Mouse (Mus musculus) ovary, postnatal 36 days (tissue): ENCODE results near the gene Eif4g1.

Experiments
- DNase-seq: peaks from one replicate; pipeline ENCODE4 v3.0.0; 2022; ENCODE audit warnings: low spot score, mixed read lengths

The Eif4g1 gene

DNA sequence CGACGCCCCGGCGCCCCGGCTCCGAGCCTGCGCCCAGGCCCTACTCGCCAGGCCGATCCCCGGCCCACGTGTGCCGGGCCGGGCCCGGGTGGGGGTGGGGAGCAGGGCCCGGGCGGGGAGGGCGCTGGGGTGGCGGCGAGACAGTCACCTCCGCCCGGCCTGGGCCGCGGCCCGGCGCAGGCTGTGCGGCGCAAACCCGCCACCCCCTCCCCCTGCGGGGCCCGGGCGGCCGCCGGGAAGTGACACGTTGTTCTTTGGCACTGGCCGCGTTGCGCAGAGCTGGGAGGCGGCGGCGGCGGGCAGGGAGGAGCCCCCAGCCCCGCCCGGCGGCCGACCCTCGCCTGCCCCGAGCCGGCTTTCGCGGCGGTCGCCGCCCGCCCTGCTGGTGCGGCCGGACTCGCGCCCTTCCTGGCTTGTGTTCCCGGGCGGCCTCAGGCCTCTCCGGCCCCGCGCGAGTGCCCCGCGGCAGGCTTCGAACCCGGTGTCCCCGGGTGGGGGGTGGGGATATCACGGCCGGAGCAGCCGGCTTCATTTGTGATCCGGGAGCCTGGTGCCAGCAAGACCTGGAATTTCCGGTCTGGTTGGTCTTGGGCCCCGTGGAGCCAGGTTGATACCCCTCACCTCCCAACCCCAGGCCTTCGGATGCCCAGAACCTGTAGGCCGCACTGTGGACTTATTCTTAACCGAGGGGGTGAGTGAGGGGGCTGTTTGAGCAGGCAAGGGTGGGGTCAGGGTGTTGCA lies 5.0 kb downstream of the Eif4g1 start:
- DNase-seq: peak; percentile 66

DNA sequence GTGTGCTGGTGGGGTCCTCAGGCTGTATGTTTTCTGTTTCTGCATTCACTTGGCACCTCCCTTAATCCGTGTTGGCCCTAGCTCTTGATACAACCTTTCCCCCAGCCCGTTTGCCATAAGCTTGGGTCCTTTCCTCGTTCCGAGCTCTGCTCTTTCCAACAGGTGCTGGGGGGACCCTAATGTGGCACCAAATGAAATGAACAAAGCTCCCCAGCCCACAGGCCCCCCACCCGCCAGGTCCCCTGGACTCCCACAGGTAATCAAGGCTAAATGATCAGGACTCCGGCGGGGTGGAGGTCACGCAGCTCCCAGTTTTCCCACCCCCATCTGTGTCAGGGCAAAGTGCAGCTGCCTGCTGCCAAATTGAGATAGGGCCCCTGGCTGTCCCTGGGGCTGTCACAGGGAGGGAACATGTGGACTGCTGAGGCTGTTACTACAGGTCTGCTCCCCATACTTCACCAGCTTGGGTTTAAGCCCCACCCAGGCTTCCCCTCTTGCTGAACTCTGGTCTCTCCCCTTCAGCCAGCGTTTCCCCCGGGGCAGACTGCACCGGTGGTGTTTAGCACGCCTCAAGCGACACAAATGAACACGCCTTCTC lies 5.7 kb downstream of the Eif4g1 start:
- DNase-seq: peak; percentile 41

DNA sequence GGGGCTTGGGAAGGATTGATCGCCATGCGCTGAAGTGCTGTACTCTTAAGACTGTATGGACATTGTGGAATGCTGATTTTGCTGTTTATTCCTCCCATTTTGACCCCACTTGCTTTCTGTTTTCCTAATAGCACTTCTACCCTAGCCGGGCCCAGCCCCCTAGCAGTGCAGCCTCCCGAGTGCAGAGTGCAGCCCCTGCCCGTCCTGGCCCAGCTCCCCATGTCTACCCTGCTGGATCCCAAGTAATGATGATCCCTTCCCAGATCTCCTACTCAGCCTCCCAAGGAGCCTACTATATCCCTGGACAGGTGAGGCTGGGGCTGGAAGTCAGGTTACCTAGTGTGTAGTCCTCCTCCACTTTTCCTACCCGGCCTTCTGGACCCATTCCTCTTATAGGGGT lies 7.1 kb downstream of the Eif4g1 start:
- DNase-seq: no peak

DNA sequence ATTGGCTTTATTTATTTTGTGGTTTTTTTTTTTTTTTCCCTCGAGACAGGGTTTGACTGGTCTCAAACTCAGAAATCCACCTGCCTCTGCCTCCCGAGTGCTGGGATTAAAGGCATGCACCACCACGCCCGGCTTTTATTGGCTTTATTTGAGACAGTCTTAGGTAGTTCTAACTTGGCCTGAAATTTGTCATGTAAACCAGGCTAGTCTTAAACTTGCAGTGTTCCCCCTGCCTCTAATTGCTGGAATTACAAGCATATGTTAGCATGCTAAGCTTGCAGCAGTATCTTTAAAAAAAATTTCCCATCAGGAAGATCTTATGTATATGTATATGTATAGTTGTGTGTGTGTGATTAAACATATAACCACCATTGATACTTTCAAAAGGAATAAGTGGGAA lies 8.6 kb downstream of the Eif4g1 start:
- no peak for DNase-seq

DNA sequence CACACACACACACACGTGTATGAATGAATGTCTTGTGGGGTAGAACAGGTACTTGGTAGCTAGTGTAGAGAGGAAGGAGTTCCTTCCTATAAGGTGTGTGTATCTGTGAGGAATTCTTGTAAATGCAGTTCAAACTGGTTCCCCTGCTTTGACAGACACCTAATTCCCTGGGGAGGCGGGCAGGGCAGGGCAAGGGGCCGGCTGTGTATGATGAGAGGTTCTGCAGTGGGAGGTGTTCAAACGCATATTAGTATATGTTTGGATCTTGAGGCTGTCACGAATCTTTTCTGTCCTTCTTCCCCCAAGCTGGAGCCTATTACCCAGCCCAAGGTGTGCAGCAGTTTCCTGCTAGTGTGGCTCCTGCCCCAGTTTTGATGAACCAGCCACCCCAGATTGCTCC lies 9.3 kb downstream of the Eif4g1 start:
- no peak for DNase-seq

DNA sequence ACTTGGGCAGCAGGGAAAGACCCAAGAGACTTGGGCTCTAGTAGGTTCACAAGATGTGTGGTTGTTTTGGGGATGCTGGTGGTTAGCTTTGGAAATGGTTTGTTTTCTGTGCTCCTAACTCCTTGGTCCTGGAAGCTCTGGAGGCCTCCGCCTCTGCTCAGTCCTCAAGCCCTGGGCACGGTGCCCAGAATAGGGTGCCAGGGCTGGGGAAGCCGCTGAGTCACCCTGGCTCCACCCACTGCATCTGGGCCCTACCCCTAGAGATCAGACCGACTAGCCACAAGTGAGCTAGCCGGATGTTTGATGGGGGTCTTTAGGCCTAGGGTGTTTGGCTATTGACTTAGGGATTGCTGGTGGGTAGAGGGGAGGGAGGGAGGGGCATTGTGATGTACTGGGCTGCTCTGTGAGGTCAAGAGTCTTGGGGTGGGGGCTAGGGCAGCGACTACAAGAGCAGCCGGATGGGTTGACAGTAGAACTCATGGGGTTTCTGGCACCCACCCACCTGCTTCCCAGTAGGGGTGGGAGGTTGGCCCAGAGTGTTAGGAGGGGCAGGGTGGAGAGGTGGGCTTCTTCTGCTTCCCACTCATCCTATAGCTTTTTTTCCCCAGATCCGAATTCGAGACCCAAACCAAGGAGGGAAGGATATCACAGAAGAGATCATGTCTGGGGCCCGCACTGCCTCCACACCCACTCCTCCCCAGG lies 10.0 kb downstream of the Eif4g1 start:
- peak; percentile 86 for DNase-seq

DNA sequence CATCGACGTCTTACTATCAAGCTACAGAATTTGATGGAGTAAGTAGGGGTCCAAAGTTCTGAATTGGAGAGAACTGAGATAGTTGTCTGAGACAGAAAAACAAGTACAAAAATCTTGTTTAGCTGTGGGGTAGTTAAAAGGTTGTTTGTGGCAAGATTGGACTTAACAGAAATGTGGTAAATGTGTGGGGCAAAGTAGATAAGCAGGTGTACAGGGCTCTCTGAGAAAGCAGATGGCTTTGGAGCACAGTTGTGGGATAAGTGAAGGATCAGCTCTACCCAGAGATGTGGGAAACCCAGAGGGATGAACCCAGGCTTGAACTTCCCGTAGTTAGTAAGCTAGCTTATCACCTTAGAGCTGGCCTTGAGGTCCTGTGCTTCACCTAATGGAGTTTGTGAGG lies 22.7 kb downstream of the Eif4g1 start:
- DNase-seq: no peak

DNA sequence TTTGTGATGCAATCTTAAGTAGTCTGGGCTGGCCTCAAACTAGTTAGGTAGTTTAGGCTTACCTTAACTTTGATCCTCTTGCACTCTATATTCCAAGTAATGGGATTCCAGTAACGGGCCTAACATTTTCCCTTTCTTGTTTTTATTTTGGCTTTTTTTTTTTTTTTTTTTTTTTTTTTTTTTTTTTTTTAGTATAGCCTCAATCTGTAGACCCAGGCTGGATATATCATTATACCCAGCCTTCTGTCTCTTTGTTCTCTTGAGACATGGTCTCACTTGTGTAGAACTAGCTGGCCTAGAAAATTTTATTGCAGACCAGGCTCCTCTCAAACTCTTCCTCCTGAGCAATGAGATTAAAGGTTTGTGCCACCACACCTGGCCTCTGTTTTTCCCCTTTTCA lies 23.5 kb downstream of the Eif4g1 start:
- no peak for DNase-seq

DNA sequence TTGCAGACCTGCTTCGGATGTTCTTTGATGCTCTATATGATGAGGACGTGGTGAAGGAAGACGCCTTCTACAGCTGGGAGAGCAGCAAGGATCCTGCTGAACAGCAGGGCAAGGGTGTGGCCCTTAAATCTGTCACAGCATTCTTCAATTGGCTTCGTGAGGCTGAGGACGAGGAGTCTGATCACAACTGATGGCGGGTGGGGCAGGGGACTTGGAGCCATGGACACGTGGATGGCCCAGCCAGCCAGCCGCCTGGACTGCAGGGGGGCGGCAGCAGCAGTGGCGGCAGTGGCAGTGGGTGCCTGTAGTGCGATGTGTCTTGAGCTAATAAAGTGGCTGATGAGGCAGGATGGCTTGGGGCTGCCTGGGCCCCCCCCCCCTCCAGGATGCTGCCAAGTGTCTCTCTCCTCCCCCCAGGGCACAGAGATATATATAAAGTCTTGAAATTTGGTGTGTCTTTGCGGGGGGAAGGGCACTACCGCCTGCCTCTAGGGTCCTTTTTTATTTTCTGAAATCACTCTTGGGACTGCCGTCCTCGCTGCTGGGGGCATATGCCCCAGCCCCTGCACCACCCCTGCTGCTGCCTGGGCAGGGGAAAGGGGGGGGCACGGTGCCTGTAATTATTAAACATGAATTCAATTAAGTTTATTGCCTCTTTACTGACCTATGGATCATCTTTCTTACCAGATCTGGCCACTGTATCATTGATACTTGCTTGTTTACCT lies 24.3 kb downstream of the Eif4g1 start:
- DNase-seq: no peak

DNA sequence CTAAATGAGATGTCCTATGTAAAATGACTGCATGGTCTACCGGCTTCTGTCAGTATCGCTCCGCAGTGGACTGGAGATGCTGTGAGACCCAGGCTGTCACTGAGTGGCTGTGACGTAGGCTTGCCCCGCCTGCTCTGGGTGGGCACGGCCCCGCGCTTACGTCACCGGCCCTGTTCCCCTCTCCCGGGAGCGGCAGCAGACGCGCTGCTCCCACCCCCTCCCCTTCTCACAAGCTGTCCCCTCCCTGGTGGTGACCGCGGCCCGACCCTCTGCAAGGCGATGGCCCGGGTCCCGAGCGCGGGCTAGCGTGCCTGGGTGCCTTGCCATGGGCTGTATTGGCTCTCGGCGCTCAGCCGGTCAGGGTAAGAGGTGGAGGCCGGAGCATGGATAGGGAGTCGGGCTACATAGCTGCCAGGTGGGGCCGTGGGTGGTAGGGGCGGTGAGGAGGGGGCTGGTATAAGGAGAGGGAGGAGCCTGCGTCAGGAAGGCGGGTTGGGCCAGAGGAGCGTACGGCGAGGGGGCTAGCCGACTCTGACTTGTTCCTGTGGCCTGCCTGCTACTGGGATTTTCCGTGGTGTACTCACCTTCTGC lies 25.1 kb downstream of the Eif4g1 start, which contains the start of gene Fam131a:
TSS of gene Fam131a (plus strand) at position 131 of the 591 bp plus-strand sequence.
- DNase-seq: peak; percentile 86

DNA sequence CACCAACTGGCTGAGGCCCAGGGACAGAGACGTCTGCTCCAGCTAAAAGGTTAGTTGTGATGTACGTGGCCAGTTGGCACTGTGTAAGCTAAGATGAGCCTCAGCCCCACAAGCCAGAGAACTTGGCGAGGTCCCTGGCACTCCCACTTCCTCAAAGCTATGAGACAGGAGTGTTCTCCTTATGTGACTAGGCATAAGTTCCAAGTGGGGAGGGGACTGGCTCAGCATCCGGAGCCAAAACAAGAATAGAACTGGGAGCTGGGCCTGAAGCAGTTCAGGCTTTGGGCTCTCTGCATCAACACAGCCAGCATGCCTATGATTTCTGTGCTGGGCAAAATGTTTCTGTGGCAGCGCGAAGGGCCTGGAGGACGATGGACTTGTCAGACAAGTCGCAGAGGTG lies 26.7 kb downstream of the Eif4g1 start:
- DNase-seq: no peak

DNA sequence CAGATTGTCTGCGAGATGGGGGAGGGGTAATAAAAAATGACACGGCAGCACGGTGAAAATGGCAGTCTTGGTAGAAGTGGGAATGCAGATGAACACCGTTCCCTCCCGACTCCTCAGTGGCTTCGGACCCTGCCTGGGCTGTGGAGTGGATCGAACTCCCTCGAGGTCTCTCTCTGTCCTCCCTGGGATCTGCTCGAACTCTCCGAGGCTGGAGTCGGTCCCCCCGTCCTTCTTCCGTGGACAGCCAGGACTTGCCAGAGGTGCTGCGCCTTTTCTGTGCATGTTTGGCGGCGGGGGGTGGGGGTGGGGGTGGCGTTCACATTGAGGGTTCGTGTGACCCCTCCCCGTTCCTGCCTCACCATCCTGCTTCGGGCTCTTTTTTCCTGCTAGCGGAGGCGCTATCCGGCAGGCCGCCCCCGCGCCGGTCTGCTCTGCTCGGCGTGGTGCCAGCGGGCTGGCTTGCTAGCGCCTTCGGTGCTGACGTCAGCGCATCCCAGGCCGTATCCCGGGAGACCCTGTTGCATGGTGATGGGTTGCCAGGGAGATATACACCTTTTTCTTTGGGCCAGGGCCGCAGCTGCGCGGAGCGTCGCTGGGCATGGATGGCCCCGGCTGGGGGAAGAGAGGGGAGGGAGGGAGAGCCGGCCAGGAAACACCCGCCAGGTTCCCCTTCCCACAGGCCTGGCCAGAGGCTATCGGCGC lies 27.7 kb downstream of the Eif4g1 start:
- DNase-seq: peak; percentile 83

DNA sequence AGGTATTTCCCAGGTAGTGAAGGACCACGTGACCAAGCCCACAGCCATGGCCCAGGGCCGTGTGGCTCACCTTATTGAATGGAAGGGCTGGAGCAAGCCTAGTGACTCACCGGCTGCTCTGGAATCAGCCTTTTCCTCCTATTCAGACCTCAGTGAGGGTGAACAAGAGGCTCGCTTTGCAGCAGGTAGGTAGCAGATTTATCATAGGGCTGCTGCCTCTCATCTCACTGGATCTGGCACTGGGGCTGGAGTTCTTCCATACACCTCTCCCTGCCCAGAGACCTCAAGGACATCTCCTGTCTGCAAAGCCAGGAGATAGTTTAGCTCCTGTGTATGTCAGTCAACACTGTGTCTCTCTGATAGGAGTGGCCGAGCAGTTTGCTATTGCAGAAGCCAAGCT lies 31.2 kb downstream of the Eif4g1 start:
- no peak for DNase-seq

DNA sequence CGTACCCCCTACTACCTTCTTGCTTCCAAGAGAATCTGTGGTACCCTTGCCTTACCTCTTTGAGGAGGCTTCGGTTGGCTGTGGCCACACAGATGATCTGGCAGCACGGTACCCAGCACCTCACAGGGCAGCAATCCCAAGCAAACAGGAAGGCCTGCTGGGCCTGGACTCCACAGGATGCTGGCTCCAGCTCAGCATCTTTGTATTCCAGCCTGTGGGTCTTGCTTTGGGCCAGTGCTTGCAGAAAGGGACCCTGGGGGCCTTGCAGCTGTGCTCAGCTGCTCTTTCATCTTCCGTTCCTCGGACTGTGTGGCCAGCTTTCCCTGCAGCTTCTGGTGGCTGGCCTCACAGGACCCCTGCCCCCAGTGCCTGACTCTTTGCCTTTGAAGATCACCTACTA lies 31.9 kb downstream of the Eif4g1 start:
- no peak for DNase-seq

DNA sequence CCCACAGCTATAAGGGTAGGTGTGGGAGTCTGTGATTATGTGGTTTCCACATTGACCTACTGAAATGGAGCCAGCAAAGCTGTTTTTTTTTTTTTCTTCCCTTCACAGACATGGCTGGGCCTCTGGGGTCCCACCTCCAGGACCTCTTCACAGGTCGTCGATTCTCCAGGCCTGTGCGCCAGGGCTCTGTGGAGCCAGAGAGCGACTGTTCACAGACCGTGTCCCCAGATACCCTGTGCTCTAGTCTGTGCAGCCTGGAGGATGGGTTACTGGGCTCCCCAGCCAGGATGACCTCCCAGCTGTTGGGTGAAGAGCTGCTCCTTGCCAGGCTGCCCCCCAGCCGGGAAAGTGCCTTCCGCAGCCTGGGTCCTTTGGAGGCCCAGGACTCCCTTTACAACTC lies 33.2 kb downstream of the Eif4g1 start:
- no peak for DNase-seq

DNA sequence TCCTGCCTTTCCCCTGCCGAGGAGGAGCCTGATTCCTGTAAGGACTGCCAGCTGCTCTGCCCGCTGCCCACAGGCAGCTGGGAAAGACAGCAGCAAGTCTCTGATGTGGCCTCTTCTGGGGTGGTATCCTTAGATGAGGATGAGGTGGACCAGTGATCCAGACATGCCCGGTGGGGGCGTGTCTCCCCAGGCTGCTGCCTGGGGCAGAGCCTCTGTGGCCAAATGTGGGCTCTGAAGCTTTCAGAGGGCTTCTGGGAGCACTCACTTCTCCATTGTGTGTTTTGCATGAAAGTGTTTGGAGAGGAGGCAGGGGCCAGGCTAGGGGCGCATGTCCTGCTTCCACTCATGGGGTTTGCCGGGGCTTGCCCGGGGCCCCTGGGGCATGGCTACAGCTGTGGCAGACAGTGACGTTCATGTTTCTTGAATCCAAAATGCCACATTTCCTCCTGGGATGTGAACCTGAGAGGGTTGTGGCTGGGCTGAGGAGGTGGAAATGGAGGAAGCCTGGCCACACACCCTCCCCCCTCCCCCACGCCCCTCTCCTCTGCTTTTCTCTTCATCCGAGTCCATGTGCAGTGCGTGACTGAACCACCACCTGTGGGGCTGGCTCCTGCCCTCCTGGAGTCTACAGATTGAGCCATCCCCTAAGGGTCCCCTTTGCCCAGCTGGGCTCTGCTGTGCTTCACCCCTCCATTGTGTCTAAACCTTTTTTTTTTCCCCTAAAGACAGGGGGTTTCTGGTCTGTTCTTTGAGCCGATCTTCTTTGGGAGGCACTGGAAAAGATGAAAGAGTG lies 33.8 kb downstream of the Eif4g1 start:
- DNase-seq: no peak

DNA sequence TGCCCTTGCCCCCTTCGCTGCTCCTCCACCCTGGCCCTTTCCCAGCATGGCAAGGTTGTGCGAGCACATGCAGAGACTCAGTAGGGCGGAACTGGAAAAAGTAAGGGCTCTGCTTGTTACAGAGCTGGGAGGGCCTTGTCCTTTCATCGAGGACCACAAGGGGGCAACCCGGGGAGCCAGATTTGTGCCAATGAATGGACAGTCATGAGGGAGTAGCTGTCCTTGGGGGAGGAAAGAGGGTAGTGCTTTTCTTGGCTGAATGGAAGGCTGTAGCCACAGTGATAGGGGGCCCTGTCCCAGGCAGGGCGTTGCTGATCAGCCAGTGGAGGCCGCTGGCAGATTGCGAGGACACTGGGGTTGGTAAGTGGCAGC lies 34.4 kb downstream of the Eif4g1 start:
- DNase-seq: peak; percentile 85

DNA sequence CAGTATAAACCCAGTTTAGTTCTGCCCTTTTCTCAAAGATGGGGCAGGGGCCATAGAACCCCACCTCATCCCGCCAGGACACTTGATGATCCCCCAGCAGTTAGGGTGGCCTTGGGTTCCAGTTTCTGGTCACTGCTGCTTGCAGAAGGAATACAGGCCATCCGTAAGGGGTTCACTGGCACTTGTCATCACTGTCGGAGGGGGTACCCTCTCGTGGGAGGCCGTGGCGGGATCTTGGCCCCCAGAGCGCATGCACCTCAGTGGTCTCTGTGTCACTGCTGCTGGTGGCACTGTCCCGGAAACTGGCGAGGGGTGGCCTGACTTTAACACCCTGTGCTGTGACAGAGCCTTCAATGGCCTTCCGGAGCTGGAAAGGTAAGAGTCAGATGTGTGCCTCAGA lies 35.0 kb downstream of the Eif4g1 start:
- no peak for DNase-seq

DNA sequence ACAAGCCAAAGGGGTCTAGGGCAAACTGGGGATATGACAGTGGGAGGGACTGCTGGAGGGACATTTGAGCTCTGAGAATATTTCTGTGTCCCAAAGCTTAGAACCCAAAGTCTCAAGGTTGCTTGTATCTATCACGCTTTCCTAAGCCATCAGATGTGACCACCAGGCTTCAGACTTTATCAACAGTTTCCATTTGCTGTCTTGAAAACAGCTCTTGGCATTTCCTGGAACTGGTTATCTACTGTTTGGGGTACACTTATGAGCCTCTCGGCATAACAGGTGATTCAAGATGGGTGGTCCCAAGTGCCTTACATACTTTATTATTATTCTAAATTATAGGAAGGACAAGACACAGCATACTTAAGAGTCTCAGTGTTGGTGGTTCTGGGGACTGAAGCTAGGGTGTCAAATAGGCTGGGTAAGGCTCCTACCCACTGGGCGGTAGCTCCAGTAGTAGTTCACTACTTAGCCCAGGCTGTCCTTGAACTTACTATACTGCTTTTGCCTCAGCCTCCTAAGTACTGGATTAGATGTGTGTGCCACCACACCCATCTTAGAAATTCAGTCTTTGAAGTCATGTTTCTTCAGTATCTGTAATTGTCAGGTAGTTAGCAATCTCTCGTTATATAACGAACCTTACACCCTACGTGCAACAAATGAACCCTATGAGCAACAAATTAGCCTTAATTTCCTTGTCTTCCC lies 35.7 kb downstream of the Eif4g1 start:
- no peak for DNase-seq

DNA sequence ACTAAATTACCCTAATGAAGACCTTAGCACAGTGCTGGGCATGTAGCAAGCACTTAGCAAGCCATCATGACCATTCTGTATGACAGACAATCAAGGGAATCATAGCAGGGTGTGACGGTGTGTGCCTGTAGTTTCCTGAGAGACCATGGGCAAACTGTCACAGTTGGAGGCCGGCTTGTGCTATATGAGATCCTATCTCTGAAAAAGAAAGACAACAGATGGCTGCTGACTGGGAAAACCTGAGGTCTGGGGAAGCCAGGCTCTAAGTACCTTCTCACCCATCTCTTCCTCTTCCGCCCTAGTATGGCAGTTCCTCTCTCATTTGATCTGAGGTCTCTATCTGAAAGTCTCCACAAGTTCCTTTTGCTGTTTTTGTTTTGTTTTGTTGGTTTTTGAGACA lies 37.7 kb downstream of the Eif4g1 start:
- DNase-seq: no peak
